Mouse (Mus musculus) MEL (cell line): ENCODE data around the gene Gimap7.

Experiments
- CHD1 ChIP-seq: IDR thresholded peaks from 2 replicates; pipeline ENCODE4 v1.6.1; 2012; ENCODE audit warnings: low read depth, mild to moderate bottlenecking, inconsistent platforms, low read length, improper control_type of control experiment
- CTCF ChIP-seq, 3 experiments: IDR thresholded peaks in 2 of 3; conservative IDR thresholded peaks in 1 of 3; 2 replicates each; pipeline ENCODE4 v1.5.1; 2011 to 2012; ENCODE audit warnings: low read length in 3 of 3, low read depth in 2 of 3, mild to moderate bottlenecking in 2 of 3, improper control_type of control experiment in 1 of 3, inconsistent platforms in 1 of 3, mixed read lengths in 1 of 3, moderate library complexity in 1 of 3; ENCODE audit not compliant: control insufficient read depth in 1 of 3, insufficient read depth in 1 of 3, poor library complexity in 1 of 3, severe bottlenecking in 1 of 3
- EP300 ChIP-seq, 2 experiments: IDR thresholded peaks; 2 replicates each; pipeline ENCODE4 v1.6.1; 2011; ENCODE audit warnings: improper control_type of control experiment in 2 of 2, low read length in 2 of 2, low read depth in 1 of 2, mild to moderate bottlenecking in 1 of 2
- ETS1 ChIP-seq: IDR thresholded peaks from 2 replicates; pipeline ENCODE4 v1.6.1; 2012; ENCODE audit warnings: low read depth, mild to moderate bottlenecking, inconsistent platforms, low read length, improper control_type of control experiment, moderate library complexity
- GATA1 ChIP-seq: IDR thresholded peaks from 2 replicates; pipeline ENCODE4 v1.6.1; 2011; ENCODE audit warnings: low read depth, low read length, improper control_type of control experiment
- MAFK ChIP-seq: IDR thresholded peaks from 2 replicates; pipeline ENCODE4 v1.6.1; 2011; ENCODE audit warnings: low read depth, mild to moderate bottlenecking, low read length, improper control_type of control experiment, borderline replicate concordance
- MAX ChIP-seq: IDR thresholded peaks from 2 replicates; pipeline ENCODE4 v1.6.1; 2011; ENCODE audit warnings: low read length, improper control_type of control experiment
- MAZ ChIP-seq: IDR thresholded peaks from 2 replicates; pipeline ENCODE4 v1.6.1; 2012; ENCODE audit warnings: low read depth, mild to moderate bottlenecking, inconsistent platforms, low read length, improper control_type of control experiment
- POLR2A ChIP-seq, 2 experiments: IDR thresholded peaks; 2 replicates each; pipeline ENCODE4 v1.6.1; 2011 to 2012; ENCODE audit warnings: low read length in 2 of 2, mild to moderate bottlenecking in 2 of 2, control low read depth in 1 of 2, improper control_type of control experiment in 1 of 2, low read depth in 1 of 2, moderate library complexity in 1 of 2; ENCODE audit not compliant: control insufficient read depth in 1 of 2, insufficient read depth in 1 of 2, poor library complexity in 1 of 2
- SIN3A ChIP-seq: IDR thresholded peaks from 2 replicates; pipeline ENCODE4 v1.6.1; 2012; ENCODE audit warnings: low read length, improper control_type of control experiment, inconsistent platforms
- USF2 ChIP-seq, 2 experiments: IDR thresholded peaks; 2 replicates each; pipeline ENCODE4 v1.6.1; 2011 to 2012; ENCODE audit warnings: improper control_type of control experiment in 2 of 2, low read length in 2 of 2, borderline replicate concordance in 1 of 2, inconsistent platforms in 1 of 2, low read depth in 1 of 2, mild to moderate bottlenecking in 1 of 2; ENCODE audit not compliant: insufficient read depth in 1 of 2
- ZC3H11A ChIP-seq: IDR thresholded peaks from 2 replicates; pipeline ENCODE4 v1.6.1; 2012; ENCODE audit warnings: low read depth, mild to moderate bottlenecking, inconsistent platforms, low read length, improper control_type of control experiment

GRCm38 (mm10) chr6:48698066-48698856 is 20.2 kb upstream of the Gimap7 start:
- TF ChIP-seq ZC3H11A (no peak), POLR2A (IDR thresholded peaks at IDR 0.05; ENCODE audit: control insufficient read depth in 1 of 2, insufficient read depth in 1 of 2, low read depth in 1 of 2, low read length in 2 of 2, poor library complexity in 1 of 2) (no peak), MAX (no peak), CTCF (IDR thresholded peaks at IDR 0.05 in 2 of 3, conservative IDR thresholded peaks at IDR 0.05 in 1 of 3; ENCODE audit: control insufficient read depth in 1 of 3, insufficient read depth in 1 of 3, low read depth in 2 of 3, low read length in 3 of 3, poor library complexity in 1 of 3, severe bottlenecking in 1 of 3) (no peak), EP300 (IDR thresholded peaks at IDR 0.05; ENCODE audit: low read depth in 1 of 2, low read length in 2 of 2) (no peak), USF2 (IDR thresholded peaks at IDR 0.05; ENCODE audit: borderline replicate concordance in 1 of 2, insufficient read depth in 1 of 2, low read depth in 1 of 2, low read length in 2 of 2) (no peak), MAFK (no peak), SIN3A (no peak), ETS1 (no peak), GATA1 (no peak), MAZ (no peak), CHD1 (no peak)
